Mouse (Mus musculus) embryonic facial prominence, embryonic 13.5 days (tissue): ENCODE measurements around the gene Chka. TPM values are rescaled to one million over a fixed set of nuclear protein-coding genes. Genes with fewer than 3 reads are reported as not detected.

ENCODE experiments used
- ATAC-seq: fragments of 200-750 bp; cut with Nextera tagmentation; 2 replicates; pipeline ENCODE4 v1.8.0; 2017; ENCODE audit warnings: low read depth; ENCODE audit not compliant: insufficient number of reproducible peaks, insufficient read depth, low FRiP score, low TSS enrichment
- H3K27ac ChIP-seq: fragments of 300-500 bp; sonication (generic); 2 replicates; pipeline ENCODE4 v1.5.1; 2015; ENCODE audit warnings: moderate library complexity, mild to moderate bottlenecking, inconsistent platforms
- H3K27me3 ChIP-seq: fragments of 300-500 bp; sonication (generic); 2 replicates; pipeline ENCODE4 v1.6.1; 2015; ENCODE audit warnings: mild to moderate bottlenecking, inconsistent platforms
- H3K36me3 ChIP-seq: fragments of 300-500 bp; sonication (generic); 2 replicates; pipeline ENCODE4 v1.6.1; 2015; ENCODE audit warnings: mild to moderate bottlenecking, inconsistent platforms
- H3K4me1 ChIP-seq: fragments of 300-500 bp; sonication (generic); 2 replicates; pipeline ENCODE4 v1.6.1; 2015; ENCODE audit warnings: inconsistent platforms
- H3K4me2 ChIP-seq: fragments of 300-500 bp; sonication (generic); 2 replicates; pipeline ENCODE4 v1.6.1; 2015; ENCODE audit warnings: moderate library complexity, mild to moderate bottlenecking, inconsistent platforms
- H3K4me3 ChIP-seq: fragments of 300-500 bp; sonication (generic); 2 replicates; pipeline ENCODE4 v1.5.1; 2015; ENCODE audit warnings: mild to moderate bottlenecking, inconsistent platforms
- H3K9ac ChIP-seq: fragments of 300-500 bp; sonication (generic); 2 replicates; pipeline ENCODE4 v1.6.1; 2015; ENCODE audit warnings: mild to moderate bottlenecking, inconsistent platforms
- H3K9me3 ChIP-seq: fragments of 300-500 bp; sonication (generic); 2 replicates; pipeline ENCODE4 v1.6.1; 2016; ENCODE audit warnings: inconsistent platforms
- WGBS: fragments of 180-500 bp; shearing (Covaris S2); methylation state at CpG from one replicate; pipeline ENCODE4 v1.1.7; 2015; ENCODE audit warnings: mixed read lengths; 5-methylcytosine and 5-hydroxymethylcytosine counted together
- polyA plus RNA-seq: library from polyadenylated mRNA; unstranded; fragments of >200 nt; fragmentation: Nextera tagmentation; extraction: Ambion mirVana; gene quantifications from 2 replicates; pipeline ENCODE4 v1.2.1, GENCODE M21; 2015

Chka gene
- polyA plus RNA-seq, 1 experiment from 2014 or later = 56.5 TPM

DNA sequence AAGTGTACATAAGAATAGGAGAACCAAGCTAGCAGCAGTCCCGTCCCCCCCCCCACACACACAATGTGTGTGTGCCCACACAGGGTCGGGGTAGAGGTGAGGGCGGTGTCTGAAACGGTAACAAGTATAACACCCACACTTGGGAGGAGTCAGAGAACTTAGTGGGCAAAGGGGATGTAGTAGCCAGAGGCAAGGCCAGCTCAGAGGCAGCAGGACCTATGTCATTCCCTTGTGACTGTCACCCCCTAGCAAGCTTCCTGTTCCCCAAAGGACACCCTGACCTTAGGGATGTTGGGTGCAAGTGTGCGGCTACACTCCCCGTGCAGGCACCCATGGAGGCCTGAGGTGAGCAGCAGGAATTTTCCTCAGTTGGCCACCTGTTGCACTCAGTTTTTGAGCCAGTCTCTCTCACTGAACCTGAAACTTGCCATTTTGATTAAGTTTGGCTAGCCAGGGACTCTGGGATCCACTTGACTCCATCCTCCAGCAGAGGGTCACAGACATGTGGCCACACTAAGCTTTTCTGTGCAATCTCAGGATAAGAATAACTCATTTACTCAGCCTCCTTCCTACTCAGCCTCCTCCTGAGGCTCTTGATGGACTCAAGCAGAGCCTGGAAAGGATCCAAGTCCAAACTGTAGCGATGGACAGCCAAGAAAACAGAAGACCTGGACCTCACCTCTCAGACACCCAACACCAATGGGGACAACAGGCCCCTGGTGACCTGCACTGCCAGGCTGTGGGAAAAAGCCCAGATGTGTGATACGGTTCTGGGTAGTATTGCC is 56.5 kb downstream of the Chka start:
- Histone ChIP-seq H3K27ac (no peak overlapping the region), H3K9ac (peak overlapping the region; percentile 80; the same call in 1 of the 2 replicates), H3K9me3 (no peaks in the 10 kb centered on the region), H3K27me3 (no peaks in the 10 kb centered on the region), H3K4me3 (peak overlapping the region; percentile 74), H3K36me3 (peaks cover 44% of the 10 kb centered on the region), H3K4me1 (peaks cover 50% of the 10 kb centered on the region), H3K4me2 (peak overlapping the region; percentile 89)
- no peak for ATAC-seq
- 77% methylated on average over 8 of the region's 8 CpGs for WGBS

DNA sequence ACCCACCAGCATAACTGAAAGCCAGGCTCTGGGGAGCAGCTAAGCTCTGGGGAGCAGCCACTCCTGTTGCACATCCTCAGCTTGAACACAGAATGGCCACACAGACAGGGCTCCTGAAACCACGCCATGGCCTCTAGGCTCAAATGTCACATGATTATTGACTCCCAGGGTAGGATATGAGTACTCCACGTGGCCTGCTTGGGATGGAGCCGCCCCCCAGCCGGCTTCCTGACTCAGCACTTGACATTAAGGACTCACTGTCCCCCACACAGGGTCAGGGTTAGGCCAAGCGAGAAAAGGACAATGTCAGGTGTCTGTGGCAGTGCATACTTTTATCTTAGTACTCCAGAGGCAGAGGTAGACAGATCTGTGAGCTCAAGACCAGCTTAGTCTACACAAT is 58.6 kb downstream of the Chka start:
- Histone ChIP-seq H3K4me2 (no peak overlapping the region), H3K36me3 (peaks cover 31% of the 10 kb centered on the region), H3K27ac (no peak overlapping the region), H3K27me3 (no peaks in the 10 kb centered on the region), H3K4me1 (peaks cover 41% of the 10 kb centered on the region), H3K9ac (no peak overlapping the region), H3K9me3 (no peaks in the 10 kb centered on the region), H3K4me3 (no peak overlapping the region)
- 71% methylated on average over 5 of the region's 5 CpGs for WGBS
- ATAC-seq = no peak

GRCm38 (mm10) chr19:3912337-3913204 is 61.0 kb downstream of the Chka start, which contains the start of gene Ndufs8:
Ndufs8 (minus strand) TSS chr19:3912774.
- peak; percentile 96 for ATAC-seq
- Histone ChIP-seq H3K4me3 (peak within 1 kb of the TSS; percentile 72), H3K27me3 (no peaks in the 10 kb centered on the region), H3K9ac (peak within 1 kb of the TSS; percentile 77), H3K4me2 (peak within 1 kb of the TSS; percentile 83), H3K4me1 (peaks cover 22% of the 10 kb centered on the region), H3K9me3 (no peaks in the 10 kb centered on the region), H3K27ac (peak within 1 kb of the TSS; percentile 68), H3K36me3 (peaks cover 31% of the 10 kb centered on the region)
- under 1% methylated on average over 43 of the region's 43 CpGs for WGBS

- peaks cover 24% of the 10 kb centered on the region for H3K36me3 ChIP-seq
- peak overlapping the region; percentile 72 for H3K4me3 ChIP-seq
- H3K4me2 ChIP-seq = peak overlapping the region; percentile 83
- no peaks in the 10 kb centered on the region for H3K27me3 ChIP-seq
- no peak for ATAC-seq
- 85% methylated on average over 8 of the region's 8 CpGs for WGBS
- H3K27ac ChIP-seq = 0 out of 2 replicates have a peak overlapping the region, but pooled peaks have one; percentile 62
- peaks cover 19% of the 10 kb centered on the region for H3K4me1 ChIP-seq
- no peaks in the 10 kb centered on the region for H3K9me3 ChIP-seq
- H3K9ac ChIP-seq = peak overlapping the region; percentile 77
Measured at GRCm38 (mm10) chr19:3913692-3914091, 62.1 kb downstream of the Chka start.

- Histone ChIP-seq H3K4me3 (no peak overlapping the region), H3K9me3 (no peaks in the 10 kb centered on the region), H3K27me3 (no peaks in the 10 kb centered on the region), H3K36me3 (peaks cover 16% of the 10 kb centered on the region), H3K9ac (no peak overlapping the region; the same call in 1 of the 2 replicates), H3K4me1 (peaks cover 22% of the 10 kb centered on the region), H3K4me2 (no peak overlapping the region), H3K27ac (no peak overlapping the region)
- WGBS = 88% methylated on average over 5 of the region's 5 CpGs
- no peak for ATAC-seq
Measured at GRCm38 (mm10) chr19:3914535-3914934, 63.0 kb downstream of the Chka start.

DNA sequence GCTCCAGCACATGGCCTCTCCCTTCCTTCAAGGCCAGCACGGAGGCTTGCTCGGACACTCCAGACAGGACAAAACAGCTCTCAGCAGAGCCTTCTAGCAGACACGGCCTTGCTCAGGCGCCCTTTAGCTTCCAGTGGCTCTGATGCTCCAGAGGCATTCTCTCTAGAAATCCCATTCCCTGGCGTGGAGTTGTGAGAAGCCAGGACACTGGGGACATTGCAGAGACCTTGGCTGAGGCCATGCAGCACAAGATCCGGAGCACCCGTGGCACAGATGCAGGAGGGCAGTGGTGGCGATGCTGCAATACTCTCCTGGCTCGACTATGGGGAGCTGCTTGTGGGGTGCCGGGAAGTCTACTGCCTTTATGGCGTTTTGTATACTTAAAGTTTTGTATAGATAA is 65.2 kb downstream of the Chka start:
- no peak overlapping the region for H3K27ac ChIP-seq
- H3K36me3 ChIP-seq = no peaks in the 10 kb centered on the region
- H3K4me3 ChIP-seq = no peak overlapping the region
- no peak for ATAC-seq
- no peaks in the 10 kb centered on the region for H3K9me3 ChIP-seq
- WGBS = 75% methylated on average over 11 of the region's 11 CpGs
- no peak overlapping the region for H3K9ac ChIP-seq
- no peak overlapping the region for H3K4me2 ChIP-seq
- H3K27me3 ChIP-seq = no peaks in the 10 kb centered on the region
- peaks cover 17% of the 10 kb centered on the region for H3K4me1 ChIP-seq

DNA sequence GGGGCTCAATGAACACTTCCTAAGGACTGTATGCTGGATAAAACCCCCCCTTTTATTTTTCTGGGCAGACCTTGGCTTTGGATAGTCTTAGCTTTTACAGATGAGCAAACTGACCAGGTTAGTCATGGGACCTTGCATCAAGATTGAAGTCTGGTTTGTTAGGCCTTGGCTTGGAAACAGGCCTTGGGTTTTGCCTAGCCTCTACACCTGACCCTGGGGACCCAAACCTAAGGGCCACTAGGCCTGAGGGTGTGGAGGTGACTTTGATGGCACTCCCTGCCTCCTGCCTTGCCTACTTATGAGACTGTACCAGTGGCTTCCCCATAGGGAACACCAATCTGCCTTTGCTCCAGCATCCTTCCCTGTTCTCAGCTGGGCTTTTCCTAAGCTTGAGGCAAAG is 68.4 kb downstream of the Chka start:
- Histone ChIP-seq H3K4me1 (0 out of 2 replicates have a peak, but pooled peaks cover 3% of the 10 kb centered on the region), H3K27ac (no peak overlapping the region), H3K36me3 (no peaks in the 10 kb centered on the region), H3K27me3 (no peaks in the 10 kb centered on the region), H3K4me2 (no peak overlapping the region), H3K4me3 (no peak overlapping the region), H3K9me3 (no peaks in the 10 kb centered on the region), H3K9ac (no peak overlapping the region)
- ATAC-seq = no peak

DNA sequence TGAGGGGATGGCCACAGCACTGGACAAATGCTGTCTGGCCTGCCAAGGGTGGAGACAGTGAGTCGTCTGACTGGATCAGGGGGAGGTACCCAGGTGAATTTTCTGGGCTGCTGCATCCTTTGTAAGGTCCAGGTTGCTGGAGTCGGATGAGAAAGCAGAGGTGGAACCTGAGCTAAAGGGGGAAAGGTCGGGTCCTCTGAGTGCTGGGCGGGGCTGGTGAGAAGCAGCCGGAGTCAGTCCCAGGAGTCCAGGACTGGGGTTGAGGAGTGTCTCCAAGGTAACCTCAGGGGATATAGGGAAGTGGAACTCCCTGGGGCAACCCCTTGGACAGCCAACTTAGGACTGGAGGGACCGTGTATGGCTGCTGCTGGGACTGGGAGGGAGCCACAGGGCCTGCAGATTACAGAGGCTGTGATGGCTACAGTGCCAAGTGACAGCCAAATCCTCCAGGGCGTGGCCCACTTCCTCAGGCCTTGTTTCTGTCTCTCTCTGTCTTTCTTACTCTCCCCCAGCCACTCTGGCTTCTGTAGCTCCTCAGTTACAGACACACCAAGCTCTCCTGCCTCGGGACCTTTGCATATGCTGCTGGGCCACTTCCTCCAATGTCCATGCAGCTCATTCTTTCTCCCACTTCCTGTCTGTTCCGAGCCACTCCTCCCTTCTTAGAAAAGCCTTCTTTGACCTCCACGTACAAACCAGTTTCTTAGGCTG is 71.2 kb downstream of the Chka start:
- H3K9ac ChIP-seq = no peak overlapping the region
- peak overlapping the region; percentile 23; the same call in 1 of the 2 replicates for H3K27ac ChIP-seq

DNA sequence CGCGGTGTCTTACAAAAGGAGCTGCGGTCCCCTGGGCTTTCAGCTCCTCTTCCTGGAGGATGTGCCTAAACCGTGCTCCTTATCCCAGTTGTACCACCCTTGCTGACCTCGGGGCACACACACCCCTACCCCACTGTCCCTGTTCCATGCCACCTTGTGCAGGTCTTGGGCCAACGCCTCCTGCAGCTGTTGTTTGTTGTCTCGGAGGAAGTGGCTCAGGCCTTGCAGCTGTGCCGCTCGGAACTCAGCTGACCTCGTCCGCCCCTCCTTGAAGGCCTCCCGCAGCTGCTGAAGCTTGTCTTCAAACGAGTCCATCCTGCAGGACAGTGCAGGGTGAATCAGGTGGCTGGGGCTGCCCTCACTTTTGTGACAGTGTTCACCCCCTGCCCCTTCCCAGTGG is 72.0 kb downstream of the Chka start:
- ATAC-seq = no peak
- H3K27ac ChIP-seq = no peak overlapping the region; the same call in 1 of the 2 replicates
- WGBS = 53% methylated on average over 13 of the region's 13 CpGs

More for the DNA sequence above, 71.2 kb downstream of the Chka start:
- ATAC-seq = no peak
- H3K9me3 ChIP-seq = no peaks in the 10 kb centered on the region
- no peaks in the 10 kb centered on the region for H3K36me3 ChIP-seq
- WGBS = 45% methylated on average over 10 of the region's 10 CpGs
- H3K4me3 ChIP-seq = no peak overlapping the region
- no peak overlapping the region for H3K4me2 ChIP-seq
- H3K27me3 ChIP-seq = no peaks in the 10 kb centered on the region
- H3K4me1 ChIP-seq = peaks cover 19% of the 10 kb centered on the region

GRCm38 (mm10) chr19:3924190-3924589 is 72.6 kb downstream of the Chka start:
- H3K36me3 ChIP-seq = no peaks in the 10 kb centered on the region
- no peak for ATAC-seq
- no peaks in the 10 kb centered on the region for H3K27me3 ChIP-seq
- WGBS = 84% methylated on average over 8 of the region's 8 CpGs
- H3K4me3 ChIP-seq = no peak overlapping the region
- no peak overlapping the region for H3K9ac ChIP-seq
- no peak overlapping the region for H3K4me2 ChIP-seq
- H3K4me1 ChIP-seq = peaks cover 25% of the 10 kb centered on the region
- no peaks in the 10 kb centered on the region for H3K9me3 ChIP-seq
- no peak overlapping the region for H3K27ac ChIP-seq

More for the DNA sequence above, 72.0 kb downstream of the Chka start:
- no peak overlapping the region for H3K4me3 ChIP-seq
- no peak overlapping the region for H3K4me2 ChIP-seq
- no peaks in the 10 kb centered on the region for H3K36me3 ChIP-seq
- H3K9me3 ChIP-seq = no peaks in the 10 kb centered on the region
- H3K9ac ChIP-seq = no peak overlapping the region
- peaks cover 19% of the 10 kb centered on the region for H3K4me1 ChIP-seq
- no peaks in the 10 kb centered on the region for H3K27me3 ChIP-seq

- Histone ChIP-seq H3K36me3 (no peaks in the 10 kb centered on the region), H3K27ac (no peak overlapping the region), H3K4me3 (no peak overlapping the region), H3K27me3 (no peaks in the 10 kb centered on the region), H3K4me1 (peaks cover 29% of the 10 kb centered on the region), H3K9me3 (no peaks in the 10 kb centered on the region), H3K9ac (no peak overlapping the region), H3K4me2 (no peak overlapping the region)
- 91% methylated on average over 7 of the region's 7 CpGs for WGBS
- no peak for ATAC-seq
Measured at GRCm38 (mm10) chr19:3924868-3925267, 73.3 kb downstream of the Chka start.
